Mouse (Mus musculus) liver, embryonic 14.5 days (tissue): ENCODE data around the gene Shbg.

Experiments used
- CTCF ChIP-seq: IDR thresholded peaks from 2 replicates; pipeline ENCODE4 v1.5.1; 2016; ENCODE audit warnings: antibody characterized with exemption, low read depth, control low read depth
- EP300 ChIP-seq: IDR thresholded peaks from 2 replicates; pipeline ENCODE4 v1.6.1; 2016; ENCODE audit warnings: antibody characterized with exemption, low read depth

DNA sequence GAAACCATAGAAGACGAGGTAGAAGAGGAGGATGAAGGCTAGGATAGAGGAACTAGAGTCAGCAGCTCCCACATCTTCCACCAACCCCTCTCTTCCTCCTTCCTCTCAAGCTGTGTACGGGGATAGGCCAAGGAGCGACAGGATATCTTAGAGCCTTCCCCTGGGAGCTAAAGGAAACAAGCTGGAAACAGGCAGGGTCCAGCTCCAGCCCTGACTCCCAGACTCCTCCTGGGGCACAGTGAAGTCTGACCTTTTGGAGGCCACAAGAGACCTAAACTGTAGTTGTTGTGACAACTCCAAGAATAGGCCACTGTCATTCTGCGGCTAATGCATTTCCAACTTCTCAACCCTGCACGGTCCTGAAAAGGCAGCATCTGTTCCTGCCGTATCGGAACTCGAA, 14.2 kb downstream of the Shbg start:
- no peak for TF ChIP-seq CTCF
- no peak for TF ChIP-seq EP300
